Mouse (Mus musculus): Measurements from ENCODE around the gene Duoxa2. TPM values are rescaled to one million over a fixed set of nuclear protein-coding genes. Genes with fewer than 3 reads are reported as not detected.
A peak's percentile ranks its signal among the peaks of the same experiment; 100 is the strongest.

Duoxa2 gene
- polyA plus RNA-seq, 1 experiment = 324 TPM

DNA sequence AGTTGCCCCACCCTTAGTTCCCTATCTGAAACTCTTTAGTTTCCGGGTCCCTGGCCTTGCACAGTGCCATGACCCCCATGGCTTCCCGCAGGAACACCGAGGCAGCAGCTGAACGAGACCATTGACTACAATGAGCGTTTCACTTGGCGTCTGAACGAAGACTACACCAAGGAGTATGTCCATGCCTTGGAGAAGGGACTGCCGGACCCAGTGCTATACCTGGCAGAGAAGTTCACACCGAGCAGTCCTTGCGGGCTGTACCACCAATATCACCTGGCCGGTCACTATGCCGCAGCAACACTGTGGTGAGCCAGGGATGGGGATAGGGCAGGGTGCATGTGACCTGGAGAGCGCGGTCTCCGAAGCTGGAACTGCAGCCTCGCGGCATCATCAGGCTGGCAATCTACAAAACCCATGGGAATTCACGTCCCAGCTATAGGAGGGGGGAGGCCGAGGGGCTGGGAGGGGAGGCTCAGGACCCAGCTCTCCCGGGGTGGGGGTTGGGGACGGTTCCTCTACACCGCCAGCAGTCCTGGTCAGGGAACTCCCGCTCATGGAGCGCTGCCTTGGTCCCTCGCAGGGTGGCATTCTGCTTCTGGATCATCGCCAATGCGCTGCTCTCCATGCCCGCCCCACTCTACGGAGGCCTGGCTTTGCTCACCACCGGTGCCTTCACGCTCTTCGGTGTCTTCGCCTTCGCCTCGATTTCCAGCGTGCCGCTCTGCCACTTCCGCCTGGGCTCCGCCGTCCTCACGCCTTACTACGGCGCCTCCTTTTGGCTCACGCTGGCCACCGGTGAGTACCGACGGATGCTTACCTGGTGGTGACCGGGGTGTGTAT is 2.6 kb downstream of the Duoxa2 start:
- peaks cover 13% of the 10 kb centered on the region for H3K27me3 ChIP-seq (ENCODE audit: control insufficient read depth, insufficient read depth, low read length)
- 1% methylated on average over 48 of the region's 48 CpGs for WGBS

DNA sequence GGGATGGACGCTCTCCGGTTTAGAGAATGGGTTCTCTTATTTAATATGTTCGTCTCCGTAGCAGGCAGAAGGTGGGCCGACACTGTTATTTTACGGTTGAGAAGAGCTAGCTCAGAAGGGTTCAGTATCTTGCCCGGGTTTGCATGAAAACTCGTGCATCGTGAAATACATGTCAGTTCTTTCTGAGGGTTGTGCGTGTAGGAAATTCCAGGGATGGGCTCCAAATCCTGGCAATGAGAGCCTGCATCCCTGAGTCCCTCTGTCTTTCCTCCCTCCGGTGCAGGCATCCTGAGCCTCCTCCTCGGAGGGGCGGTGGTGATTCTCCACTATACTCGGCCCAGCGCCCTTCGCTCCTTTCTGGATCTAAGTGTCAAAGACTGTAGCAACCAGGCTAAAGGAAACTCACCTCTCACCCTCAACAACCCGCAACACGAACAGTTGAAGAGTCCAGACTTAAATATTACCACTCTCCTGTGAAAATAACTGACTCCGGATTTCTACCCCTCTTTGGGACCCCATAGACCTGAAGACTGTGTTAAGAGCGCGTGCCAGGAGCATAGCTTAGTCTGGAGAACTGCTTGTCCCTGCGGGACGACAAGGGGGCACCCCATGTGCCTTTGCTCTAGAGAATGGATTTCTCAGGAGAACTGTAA is 3.3 kb downstream of the Duoxa2 start:
- Histone ChIP-seq H3K4me3 (ENCODE audit: low read depth, low read length) (peak overlapping the region; percentile 62), H3K27ac (ENCODE audit: insufficient read depth, low read depth, low read length) (no peak overlapping the region), H3K4me1 (ENCODE audit: control insufficient read depth, insufficient read depth, insufficient read length, low read length) (peaks cover 12% of the 10 kb centered on the region), H3K36me3 (ENCODE audit: control insufficient read depth, insufficient read depth, low read length) (no peaks in the 10 kb centered on the region), H3K27me3 (ENCODE audit: control insufficient read depth, insufficient read depth, low read length) (peaks cover 18% of the 10 kb centered on the region)
- WGBS = 38% methylated on average over 23 of the region's 23 CpGs
- TF ChIP-seq CTCF (IDR thresholded peaks at IDR 0.05; ENCODE audit: extremely low read depth, insufficient read length, insufficient replicate concordance, low read depth, low read length) (no peak), POLR2A (IDR thresholded peaks at IDR 0.05; ENCODE audit: low read depth, low read length) (no peak)

More for the DNA sequence above, 2.6 kb downstream of the Duoxa2 start:
- Histone ChIP-seq H3K36me3 (ENCODE audit: control insufficient read depth, insufficient read depth, low read length) (no peaks in the 10 kb centered on the region), H3K4me1 (ENCODE audit: control insufficient read depth, insufficient read depth, insufficient read length, low read length) (peaks cover 12% of the 10 kb centered on the region), H3K27ac (ENCODE audit: insufficient read depth, low read depth, low read length) (peak overlapping the region; percentile 8; the same call in 1 of the 2 replicates), H3K4me3 (ENCODE audit: low read depth, low read length) (peak overlapping the region; percentile 62)
- no peak for TF ChIP-seq CTCF (IDR thresholded peaks at IDR 0.05; ENCODE audit: extremely low read depth, insufficient read length, insufficient replicate concordance, low read depth, low read length)
- 0 out of 2 replicates have a peak, but pooled peaks have one; percentile 18 for TF ChIP-seq POLR2A (IDR thresholded peaks at IDR 0.05; ENCODE audit: low read depth, low read length)

DNA sequence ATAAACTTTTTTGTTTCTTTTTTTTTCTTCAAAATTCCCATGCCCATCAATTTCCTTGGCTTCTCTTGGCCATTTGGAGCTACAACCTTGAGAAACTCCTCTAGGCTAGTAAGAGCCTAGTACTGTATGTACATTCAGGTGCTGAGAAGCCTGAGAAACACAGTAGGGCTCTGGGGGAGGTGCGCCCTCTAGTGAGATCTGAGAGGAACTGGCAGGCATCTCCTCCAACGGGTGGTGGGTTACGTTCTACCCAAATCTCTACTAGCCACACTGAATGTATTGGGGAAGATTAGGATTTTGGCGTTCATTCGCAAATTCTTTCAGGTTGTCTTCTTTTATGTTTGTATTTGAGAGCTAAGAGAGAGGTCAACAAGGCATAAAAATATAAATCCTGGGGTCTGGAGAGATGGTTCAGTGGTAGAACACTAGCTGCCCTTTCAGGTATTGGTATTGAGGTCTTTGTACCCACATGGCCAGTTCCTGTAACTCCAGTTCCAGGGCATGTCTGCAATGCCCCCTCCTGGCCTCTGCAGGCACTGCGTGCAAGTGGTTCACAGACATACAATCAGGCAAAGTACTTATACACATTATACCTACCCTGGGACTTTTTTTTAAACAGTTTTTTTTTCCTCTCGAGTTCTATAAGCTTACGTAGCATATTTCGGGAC is 4.0 kb downstream of the Duoxa2 start:
- Histone ChIP-seq H3K27ac (ENCODE audit: insufficient read depth, low read depth, low read length) (no peak overlapping the region), H3K4me1 (ENCODE audit: control insufficient read depth, insufficient read depth, insufficient read length, low read length) (peaks cover 12% of the 10 kb centered on the region), H3K36me3 (ENCODE audit: control insufficient read depth, insufficient read depth, low read length) (no peaks in the 10 kb centered on the region), H3K4me3 (ENCODE audit: low read depth, low read length) (no peak overlapping the region), H3K27me3 (ENCODE audit: control insufficient read depth, insufficient read depth, low read length) (peaks cover 14% of the 10 kb centered on the region)
- 11% methylated on average over 9 of the region's 9 CpGs for WGBS
- TF ChIP-seq POLR2A (IDR thresholded peaks at IDR 0.05; ENCODE audit: low read depth, low read length) (no peak), CTCF (IDR thresholded peaks at IDR 0.05; ENCODE audit: extremely low read depth, insufficient read length, insufficient replicate concordance, low read depth, low read length) (peak; percentile 58; the same call in 1 of the 2 replicates)

DNA sequence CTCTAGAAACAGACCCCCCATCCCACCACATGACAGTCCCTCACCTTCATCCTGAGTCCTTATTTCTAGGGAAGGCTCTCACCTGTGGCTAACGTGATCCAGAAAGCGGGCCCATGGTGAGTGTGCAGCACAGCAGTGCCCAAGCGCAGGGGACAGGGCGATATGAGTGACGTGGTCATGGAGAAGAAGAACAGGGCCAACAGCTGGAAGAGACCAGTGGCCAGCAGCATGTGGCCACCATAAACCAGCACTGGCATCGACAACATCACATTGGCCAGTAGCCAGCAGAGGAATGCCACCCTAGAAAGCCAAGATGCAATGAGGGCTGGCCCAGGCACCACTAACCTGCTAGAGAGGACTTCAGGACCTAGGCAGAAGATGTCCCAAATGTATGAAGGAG is 5.8 kb downstream of the Duoxa2 start:
- Histone ChIP-seq H3K36me3 (ENCODE audit: control insufficient read depth, insufficient read depth, low read length) (no peaks in the 10 kb centered on the region), H3K4me3 (ENCODE audit: low read depth, low read length) (no peak overlapping the region), H3K27ac (ENCODE audit: insufficient read depth, low read depth, low read length) (no peak overlapping the region), H3K4me1 (ENCODE audit: control insufficient read depth, insufficient read depth, insufficient read length, low read length) (peaks cover 9% of the 10 kb centered on the region), H3K27me3 (ENCODE audit: control insufficient read depth, insufficient read depth, low read length) (peaks cover 15% of the 10 kb centered on the region)
- TF ChIP-seq CTCF (IDR thresholded peaks at IDR 0.05; ENCODE audit: extremely low read depth, insufficient read length, insufficient replicate concordance, low read depth, low read length) = no peak
- 86% methylated on average over 6 of the region's 6 CpGs for WGBS

DNA sequence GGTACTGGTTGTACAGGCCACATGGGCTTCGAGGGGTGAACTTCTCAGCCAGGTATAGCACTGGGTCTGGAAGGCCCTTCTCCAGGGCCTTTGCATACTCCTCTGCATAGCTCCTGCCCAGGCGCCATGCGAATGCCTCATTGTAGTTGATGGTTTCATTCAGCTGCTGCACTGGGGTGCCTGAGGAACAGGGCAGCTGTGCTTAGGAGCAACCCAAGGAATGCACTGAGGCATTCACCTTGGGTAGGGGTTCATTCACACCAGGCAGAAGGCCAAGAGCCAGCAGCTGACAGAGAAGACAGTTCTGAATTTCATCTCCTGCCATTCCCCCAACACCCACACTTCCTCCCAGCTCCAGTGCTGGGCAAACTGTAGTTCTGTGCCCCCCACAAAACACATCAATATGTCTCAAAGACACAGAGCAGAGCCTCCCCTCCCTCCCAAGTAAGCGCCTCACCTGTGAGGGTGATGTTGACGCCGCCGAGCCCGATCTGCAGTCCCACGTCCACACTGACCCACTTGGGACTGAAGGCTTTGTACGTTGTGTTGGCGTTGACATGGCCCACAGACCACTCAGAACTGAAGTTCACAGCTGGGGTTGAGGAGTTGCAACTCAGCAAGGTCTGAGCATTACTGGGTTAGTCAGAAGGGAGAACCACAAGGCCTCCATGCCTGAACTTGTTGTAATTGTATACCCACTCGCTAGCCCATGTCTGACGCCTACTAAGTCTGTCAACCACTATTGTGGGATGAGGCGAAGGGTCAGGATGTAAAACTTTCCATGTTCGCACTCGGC is 6.6 kb downstream of the Duoxa2 start:
- Histone ChIP-seq H3K4me3 (ENCODE audit: low read depth, low read length) (no peak overlapping the region), H3K36me3 (ENCODE audit: control insufficient read depth, insufficient read depth, low read length) (no peaks in the 10 kb centered on the region), H3K4me1 (ENCODE audit: control insufficient read depth, insufficient read depth, insufficient read length, low read length) (peaks cover 9% of the 10 kb centered on the region), H3K27ac (ENCODE audit: insufficient read depth, low read depth, low read length) (no peak overlapping the region), H3K27me3 (ENCODE audit: control insufficient read depth, insufficient read depth, low read length) (peaks cover 15% of the 10 kb centered on the region)
- WGBS = 91% methylated on average over 16 of the region's 16 CpGs
- TF ChIP-seq CTCF (IDR thresholded peaks at IDR 0.05; ENCODE audit: extremely low read depth, insufficient read length, insufficient replicate concordance, low read depth, low read length) (no peak), POLR2A (IDR thresholded peaks at IDR 0.05; ENCODE audit: low read depth, low read length) (no peak)

DNA sequence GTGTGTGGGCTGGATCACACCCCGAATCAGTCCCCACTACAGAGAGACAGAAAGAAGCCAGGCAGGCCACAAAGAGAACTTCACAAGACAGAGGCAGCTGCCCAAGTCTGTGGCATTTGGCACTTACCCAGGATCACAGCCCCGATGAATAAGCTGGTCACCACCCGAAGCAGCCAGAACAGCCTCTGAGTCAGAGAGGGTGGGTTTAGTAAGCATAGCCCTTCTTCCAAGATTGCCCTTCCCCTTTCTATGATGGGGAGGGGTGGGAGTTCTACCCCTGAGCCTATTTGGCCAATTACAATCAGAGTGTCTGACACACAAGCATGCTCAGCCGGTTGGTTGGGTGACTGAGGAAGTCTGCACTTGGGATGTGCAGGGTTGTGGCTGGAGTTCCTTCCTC is 7.5 kb downstream of the Duoxa2 start:
- peaks cover 4% of the 10 kb centered on the region for H3K4me1 ChIP-seq (ENCODE audit: control insufficient read depth, insufficient read depth, insufficient read length, low read length)
- H3K27ac ChIP-seq (ENCODE audit: insufficient read depth, low read depth, low read length) = no peak overlapping the region
- no peaks in the 10 kb centered on the region for H3K36me3 ChIP-seq (ENCODE audit: control insufficient read depth, insufficient read depth, low read length)
- H3K4me3 ChIP-seq (ENCODE audit: low read depth, low read length) = no peak overlapping the region
- TF ChIP-seq CTCF (IDR thresholded peaks at IDR 0.05; ENCODE audit: extremely low read depth, insufficient read length, insufficient replicate concordance, low read depth, low read length) = no peak
- no peak for TF ChIP-seq POLR2A (IDR thresholded peaks at IDR 0.05; ENCODE audit: low read depth, low read length)
- 17% methylated on average over 4 of the region's 4 CpGs for WGBS
- peaks cover 12% of the 10 kb centered on the region for H3K27me3 ChIP-seq (ENCODE audit: control insufficient read depth, insufficient read depth, low read length)
